Mouse (Mus musculus): ENCODE results near the gene Glra4.
"Not testable (repeated sequence)": the region's sequence is repeated elsewhere in the genome, so short reads cannot be mapped to it uniquely, and the experiment has no call there.

Glra4 gene

GRCm38 (mm10) chrX:136732016-136732415 lies 47.9 kb downstream of the Glra4 start:
- in situ Hi-C loops (cut with MboI) = no loop called here

- in situ Hi-C loops (cut with MboI) = not testable (repeated sequence)
Observed at GRCm38 (mm10) chrX:136714742-136715474, 65.0 kb downstream of the Glra4 start.

- in situ Hi-C loops (cut with MboI) = no loop called here
Observed at GRCm38 (mm10) chrX:136708782-136709181, 71.2 kb downstream of the Glra4 start.

- in situ Hi-C loops (cut with MboI) = no loop called here
Observed at GRCm38 (mm10) chrX:136708168-136708681, 71.7 kb downstream of the Glra4 start.

Measured in mature B cell (primary cell).